9 mouse cellular contexts compared by ENCODE assay signal in the genomic region with DNA sequence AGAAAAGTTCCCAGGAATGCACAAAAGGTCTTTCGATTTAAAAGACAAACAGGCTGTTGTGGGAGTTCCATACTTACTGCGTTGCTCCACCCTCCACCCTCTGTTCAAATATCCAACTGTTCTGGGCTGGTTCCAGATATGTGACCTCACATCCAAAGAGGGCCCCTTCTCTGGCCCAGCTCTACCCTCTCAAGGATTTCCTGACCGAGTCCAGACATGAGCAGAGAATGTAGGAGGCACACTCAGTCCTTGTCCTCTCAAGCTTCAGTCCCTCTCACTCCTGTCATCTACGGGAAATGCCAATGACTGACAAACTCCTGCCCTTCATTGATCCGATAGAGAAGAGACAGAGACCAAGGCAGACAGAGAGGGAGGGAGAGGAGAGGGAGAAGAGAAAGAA. TPM values are rescaled to one million over a fixed set of nuclear protein-coding genes. Genes with fewer than 3 reads are reported as not detected.
DNase-seq lines count a peak whose midpoint lies in the region; ATAC-seq lines count a peak whose summit lies in the region.
"Had no signal": no experiment of that assay in that cellular context is flagged by ENCODE, and none has a peak within 500 bp of the region (broad histone marks: within the 10 kb centered on the region; RNA-seq: fewer than 3 reads in every experiment).

No protein-coding gene starts in this region.

- intact Hi-C loops in left cerebral cortex, postnatal 10 days (cut with DNase I) = no loop called here

- WGBS in forebrain, embryonic 11.5 days = 61% methylated on average over 5 of the region's 5 CpGs
- 50% methylated on average over 5 of the region's 5 CpGs for WGBS in forebrain, embryonic 14.5 days
- 29% methylated on average over 5 of the region's 5 CpGs for WGBS in heart, embryonic 11.5 days (ENCODE audit: insufficient replicate concordance)
- 57% methylated on average over 5 of the region's 5 CpGs for WGBS in limb, embryonic 12.5 days

- H3K4me3 ChIP-seq in forebrain, embryonic 11.5 days (ENCODE audit: low read depth, low read length) = no peak overlapping the region
- H3K4me3 ChIP-seq in forebrain, embryonic 14.5 days (ENCODE audit: low read depth, low read length) = no peak overlapping the region
- H3K4me3 ChIP-seq in heart, embryonic 11.5 days (ENCODE audit: low read depth, low read length) = 0 out of 2 replicates have a peak overlapping the region, but pooled peaks have one; percentile 8
- no peak overlapping the region for H3K4me3 ChIP-seq in limb, embryonic 12.5 days (replicated peaks)

- H3K9me3 ChIP-seq in forebrain, embryonic 11.5 days (ENCODE audit: control insufficient read depth, low read length) = no peaks in the 10 kb centered on the region
- no peaks in the 10 kb centered on the region for H3K9me3 ChIP-seq in forebrain, embryonic 14.5 days (replicated peaks; ENCODE audit: control insufficient read depth, low read length)
- H3K9me3 ChIP-seq in heart, embryonic 11.5 days (replicated peaks; ENCODE audit: control insufficient read depth, low read length) = no peaks in the 10 kb centered on the region
- H3K9me3 ChIP-seq in limb, embryonic 12.5 days = no peaks in the 10 kb centered on the region

- H3K9ac ChIP-seq in forebrain, embryonic 11.5 days (ENCODE audit: low read length) = no peak overlapping the region
- H3K9ac ChIP-seq in forebrain, embryonic 14.5 days (ENCODE audit: low read length) = no peak overlapping the region
- peak overlapping the region; percentile 43 for H3K9ac ChIP-seq in heart, embryonic 11.5 days (ENCODE audit: low read depth, low read length)
- no peak overlapping the region for H3K9ac ChIP-seq in limb, embryonic 12.5 days (replicated peaks)

- H3K27me3 ChIP-seq in forebrain, embryonic 11.5 days (ENCODE audit: control insufficient read depth, insufficient read depth, low read length) = no peaks in the 10 kb centered on the region
- H3K27me3 ChIP-seq in forebrain, embryonic 14.5 days (replicated peaks; ENCODE audit: control insufficient read depth, insufficient read depth, low read length) = no peaks in the 10 kb centered on the region
- H3K27me3 ChIP-seq in heart, embryonic 11.5 days (ENCODE audit: control insufficient read depth, insufficient read depth, low read length) = no peaks in the 10 kb centered on the region
- no peaks in the 10 kb centered on the region for H3K27me3 ChIP-seq in limb, embryonic 12.5 days

- H3K4me1 ChIP-seq in forebrain, embryonic 11.5 days (replicated peaks; ENCODE audit: control insufficient read depth, insufficient read depth, low read length) = peaks cover 10% of the 10 kb centered on the region; the same call in 1 of the 2 replicates
- peaks cover 13% of the 10 kb centered on the region for H3K4me1 ChIP-seq in forebrain, embryonic 14.5 days (ENCODE audit: control insufficient read depth, insufficient read depth, low read length)
- peaks cover 17% of the 10 kb centered on the region for H3K4me1 ChIP-seq in heart, embryonic 11.5 days (ENCODE audit: control insufficient read depth, insufficient read depth, low read length)
- peaks cover 38% of the 10 kb centered on the region for H3K4me1 ChIP-seq in limb, embryonic 12.5 days (replicated peaks)

- no peak overlapping the region for H3K4me2 ChIP-seq in forebrain, embryonic 11.5 days (ENCODE audit: low read depth, low read length, severe bottlenecking)
- no peak overlapping the region for H3K4me2 ChIP-seq in forebrain, embryonic 14.5 days (ENCODE audit: low read length)
- H3K4me2 ChIP-seq in heart, embryonic 11.5 days = peak overlapping the region; percentile 47
- peak overlapping the region; percentile 37; the same call in 1 of the 2 replicates for H3K4me2 ChIP-seq in limb, embryonic 12.5 days

- ATAC-seq in forebrain, embryonic 11.5 days (replicated peaks; ENCODE audit: low FRiP score) = no peak
- ATAC-seq in forebrain, embryonic 14.5 days = no peak
- no peak for ATAC-seq in heart, embryonic 11.5 days (replicated peaks; ENCODE audit: insufficient number of reproducible peaks, low FRiP score, low TSS enrichment)
- ATAC-seq in limb, embryonic 12.5 days (ENCODE audit: insufficient number of reproducible peaks, insufficient read depth, low FRiP score, low TSS enrichment, low read depth) = no peak
- ATAC-seq in cerebellum, adult (ENCODE audit: insufficient number of reproducible peaks, low FRiP score, low TSS enrichment) = no peak
- ATAC-seq: CD4-positive, CD25-positive, alpha-beta regulatory T cell, adult 4 months had no signal

- DNase-seq in forebrain, embryonic 11.5 days (ENCODE audit: low spot score) = peak; percentile 44
- no peak for DNase-seq in forebrain, embryonic 14.5 days (ENCODE audit: low spot score)
- peak; percentile 89 for DNase-seq in lung, postnatal 36 days
- DNase-seq in right cerebral cortex, postnatal 25 days = no peak
- DNase-seq in left cerebral cortex, postnatal 10 days (ENCODE audit: extremely low spot score in 1 of 2, low spot score in 2 of 2) = no peak

- no peaks in the 10 kb centered on the region for H3K36me3 ChIP-seq in forebrain, embryonic 11.5 days (ENCODE audit: control insufficient read depth, insufficient read depth, low read length)
- H3K36me3 ChIP-seq in forebrain, embryonic 14.5 days (ENCODE audit: control insufficient read depth, insufficient read depth, low read length) = no peaks in the 10 kb centered on the region
- H3K36me3 ChIP-seq in heart, embryonic 11.5 days (ENCODE audit: control insufficient read depth, insufficient read depth, low read length) = no peaks in the 10 kb centered on the region
- no peaks in the 10 kb centered on the region for H3K36me3 ChIP-seq in limb, embryonic 12.5 days

- H3K27ac ChIP-seq in forebrain, embryonic 11.5 days (ENCODE audit: low read depth, low read length) = no peak overlapping the region
- H3K27ac ChIP-seq in forebrain, embryonic 14.5 days (ENCODE audit: low read depth, low read length) = no peak overlapping the region
- peak overlapping the region; percentile 82 for H3K27ac ChIP-seq in heart, embryonic 11.5 days (ENCODE audit: low read depth, low read length)
- peak overlapping the region; percentile 60 for H3K27ac ChIP-seq in limb, embryonic 12.5 days

RNA-seq across cellular contexts. Expression of a gene that starts 5.2 kb away (rescaled TPM):
- 450 and 480 TPM in 2 replicates for polyA plus RNA-seq in forebrain, embryonic 11.5 days (2014; fragmentation: Nextera tagmentation; extraction: Ambion mirVana)
- polyA plus RNA-seq in forebrain, embryonic 14.5 days (2014; fragmentation: Nextera tagmentation; extraction: Ambion mirVana) = 470 and 520 TPM in 2 replicates
- polyA plus RNA-seq in heart, embryonic 11.5 days (2014; fragmentation: Nextera tagmentation; extraction: Ambion mirVana) = 326 and 347 TPM in 2 replicates
- polyA plus RNA-seq in limb, embryonic 12.5 days (2016; fragmentation: Nextera tagmentation; extraction: Ambion mirVana) = 401 and 407 TPM in 2 replicates
- 100 to 1,000 TPM; 597 to 610 TPM for total RNA-seq in left cerebral cortex, postnatal 10 days (2021)

RNA-seq across cellular contexts. Expression of a gene that starts 6.0 kb away (rescaled TPM):
- 369 and 455 TPM in 2 replicates for polyA plus RNA-seq in forebrain, embryonic 11.5 days (2014; fragmentation: Nextera tagmentation; extraction: Ambion mirVana)
- 479 and 481 TPM in 2 replicates for polyA plus RNA-seq in forebrain, embryonic 14.5 days (2014; fragmentation: Nextera tagmentation; extraction: Ambion mirVana)
- polyA plus RNA-seq in heart, embryonic 11.5 days (2014; fragmentation: Nextera tagmentation; extraction: Ambion mirVana) = 138 and 158 TPM in 2 replicates
- polyA plus RNA-seq in limb, embryonic 12.5 days (2016; fragmentation: Nextera tagmentation; extraction: Ambion mirVana) = 325 and 346 TPM in 2 replicates
- 1,000 to 10,000 TPM; 1,368 to 1,394 TPM for total RNA-seq in left cerebral cortex, postnatal 10 days (2021)

RNA-seq across cellular contexts. Expression of a gene that starts 14.4 kb away (rescaled TPM):
- 2.3 and 2.5 TPM in 2 replicates for polyA plus RNA-seq in forebrain, embryonic 11.5 days (2014; fragmentation: Nextera tagmentation; extraction: Ambion mirVana)
- 1.2 and 2.7 TPM in 2 replicates for polyA plus RNA-seq in forebrain, embryonic 14.5 days (2014; fragmentation: Nextera tagmentation; extraction: Ambion mirVana)
- polyA plus RNA-seq in heart, embryonic 11.5 days (2014; fragmentation: Nextera tagmentation; extraction: Ambion mirVana) = 1.1 and 1.3 TPM in 2 replicates
- polyA plus RNA-seq in limb, embryonic 12.5 days (2016; fragmentation: Nextera tagmentation; extraction: Ambion mirVana) = 2.2 TPM in 2 replicates
- total RNA-seq in left cerebral cortex, postnatal 10 days (2021) = 1 to 10 TPM; 1.4 to 1.5 TPM

RNA-seq across cellular contexts. Expression of a gene that starts 37.9 kb away (rescaled TPM):
- not detected in 2 replicates for polyA plus RNA-seq in forebrain, embryonic 11.5 days (2014; fragmentation: Nextera tagmentation; extraction: Ambion mirVana)
- 0.29 and 0.38 TPM in 2 replicates for polyA plus RNA-seq in forebrain, embryonic 14.5 days (2014; fragmentation: Nextera tagmentation; extraction: Ambion mirVana)
- polyA plus RNA-seq in heart, embryonic 11.5 days (2014; fragmentation: Nextera tagmentation; extraction: Ambion mirVana) = not detected in 2 replicates
- 0.15 TPM in 1 of 2 replicates, not detected in the other for polyA plus RNA-seq in limb, embryonic 12.5 days (2016; fragmentation: Nextera tagmentation; extraction: Ambion mirVana)
- total RNA-seq in left cerebral cortex, postnatal 10 days (2021) = 1 to 10 TPM; 1.2 to 3.7 TPM

RNA-seq across cellular contexts. Expression of a gene that starts 39.4 kb away (rescaled TPM):
- 111 and 122 TPM in 2 replicates for polyA plus RNA-seq in forebrain, embryonic 11.5 days (2014; fragmentation: Nextera tagmentation; extraction: Ambion mirVana)
- polyA plus RNA-seq in forebrain, embryonic 14.5 days (2014; fragmentation: Nextera tagmentation; extraction: Ambion mirVana) = 96.5 and 105 TPM in 2 replicates
- polyA plus RNA-seq in heart, embryonic 11.5 days (2014; fragmentation: Nextera tagmentation; extraction: Ambion mirVana) = 134 and 142 TPM in 2 replicates
- 114 and 124 TPM in 2 replicates for polyA plus RNA-seq in limb, embryonic 12.5 days (2016; fragmentation: Nextera tagmentation; extraction: Ambion mirVana)
- total RNA-seq in left cerebral cortex, postnatal 10 days (2021) = 100 to 1,000 TPM; 115 to 116 TPM

Comparison
In these comparisons a context has a peak if more than half of its experiments do, and no peak if none do; other contexts are left out.
1. DNase-seq: peak in forebrain, embryonic 11.5 days (single experiment) and lung, postnatal 36 days (single experiment); none in forebrain, embryonic 14.5 days (single experiment), right cerebral cortex, postnatal 25 days (single experiment) and left cerebral cortex, postnatal 10 days (0 of 2).
2. H3K27ac ChIP-seq: peak in heart, embryonic 11.5 days (single experiment) and limb, embryonic 12.5 days (single experiment); none in forebrain, embryonic 11.5 days (single experiment) and forebrain, embryonic 14.5 days (single experiment).
3. H3K4me2 ChIP-seq: peak in heart, embryonic 11.5 days (single experiment) and limb, embryonic 12.5 days (single experiment); none in forebrain, embryonic 11.5 days (single experiment) and forebrain, embryonic 14.5 days (single experiment).